Mouse (Mus musculus): ENCODE data around the gene Exoc1. TPM values are rescaled to one million over a fixed set of nuclear protein-coding genes. Genes with fewer than 3 reads are reported as not detected.

Gene Exoc1
- 21.4 and 23.7 TPM in 2 replicates for polyA plus RNA-seq (2015; fragmentation: Nextera tagmentation; extraction: Ambion mirVana)

- H3K4me3 ChIP-seq (ENCODE audit: low read length): peak within 1 kb of the TSS; percentile 71
- under 1% methylated on average over 39 of the region's 39 CpGs for WGBS
- H3K27me3 ChIP-seq (ENCODE audit: control insufficient read depth, insufficient read depth, low read length): no peaks in the 10 kb centered on the region
- peaks cover 4% of the 10 kb centered on the region for H3K36me3 ChIP-seq (ENCODE audit: control insufficient read depth, insufficient read depth)
- H3K9ac ChIP-seq (ENCODE audit: low read length): peak within 1 kb of the TSS; percentile 74
- peak within 1 kb of the TSS; percentile 74 for H3K4me2 ChIP-seq (ENCODE audit: low read depth, low read length)
- H3K4me1 ChIP-seq (ENCODE audit: control insufficient read depth, insufficient read depth, low read length): peaks cover 8% of the 10 kb centered on the region
- no peaks in the 10 kb centered on the region for H3K9me3 ChIP-seq (replicated peaks; ENCODE audit: control insufficient read depth, low read length)
- peak within 1 kb of the TSS; percentile 87 for H3K27ac ChIP-seq (ENCODE audit: low read length)
- ATAC-seq (replicated peaks; ENCODE audit: extremely low read depth, insufficient read depth, low FRiP score): peak; percentile 100
Observed at GRCm38 (mm10) chr5:76529040-76529703, at the start of gene Exoc1. Gene Exoc1, plus strand, starts transcription at chr5:76529311.

DNA sequence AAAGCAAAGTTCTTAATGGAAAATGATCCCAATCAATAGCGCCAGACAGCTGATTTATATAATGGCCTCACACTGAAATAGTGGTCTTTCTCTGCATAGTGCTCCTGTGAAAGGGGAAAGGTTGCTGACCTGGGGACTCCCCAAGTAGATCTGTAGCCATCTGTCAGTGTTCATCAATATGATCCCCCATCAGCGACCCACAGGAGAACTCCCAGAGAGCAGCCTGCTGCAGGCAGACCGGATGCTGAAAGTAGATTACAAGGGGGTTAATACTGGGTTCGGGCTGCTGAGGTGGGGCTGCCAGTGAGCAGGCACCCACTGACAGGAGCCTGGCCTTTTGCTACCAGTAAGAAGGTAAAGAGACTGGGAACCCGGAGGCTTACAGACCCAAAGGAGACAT, 45.3 kb upstream of the Exoc1 start, which contains the start of gene Gm7271:
Gm7271 (plus strand) TSS at position 230 of the 400 bp plus-strand sequence.
- WGBS: 47% methylated on average over 5 of the region's 5 CpGs
- H3K9me3 ChIP-seq (replicated peaks; ENCODE audit: control insufficient read depth, low read length): no peaks in the 10 kb centered on the region
- ATAC-seq (replicated peaks; ENCODE audit: extremely low read depth, insufficient read depth, low FRiP score): no peak
- H3K27ac ChIP-seq (ENCODE audit: low read length): no peak within 1 kb of the TSS
- H3K4me2 ChIP-seq (ENCODE audit: low read depth, low read length): no peak within 1 kb of the TSS
- no peaks in the 10 kb centered on the region for H3K36me3 ChIP-seq (ENCODE audit: control insufficient read depth, insufficient read depth)
- H3K9ac ChIP-seq (ENCODE audit: low read length): no peak within 1 kb of the TSS
- no peak within 1 kb of the TSS for H3K4me3 ChIP-seq (ENCODE audit: low read length)
- H3K27me3 ChIP-seq (ENCODE audit: control insufficient read depth, insufficient read depth, low read length): peaks cover 11% of the 10 kb centered on the region; the same call in 1 of the 2 replicates
- no peaks in the 10 kb centered on the region for H3K4me1 ChIP-seq (ENCODE audit: control insufficient read depth, insufficient read depth, low read length)

GRCm38 (mm10) chr5:76495126-76495525, 34.0 kb upstream of the Exoc1 start:
- Histone ChIP-seq H3K27ac (ENCODE audit: low read length) (no peak overlapping the region), H3K4me1 (ENCODE audit: control insufficient read depth, insufficient read depth, low read length) (no peaks in the 10 kb centered on the region), H3K9me3 (replicated peaks; ENCODE audit: control insufficient read depth, low read length) (no peaks in the 10 kb centered on the region), H3K4me3 (ENCODE audit: low read length) (no peak overlapping the region), H3K36me3 (ENCODE audit: control insufficient read depth, insufficient read depth) (no peaks in the 10 kb centered on the region), H3K4me2 (ENCODE audit: low read depth, low read length) (no peak overlapping the region), H3K9ac (ENCODE audit: low read length) (no peak overlapping the region), H3K27me3 (ENCODE audit: control insufficient read depth, insufficient read depth, low read length) (no peaks in the 10 kb centered on the region)
- 81% methylated on average over 13 of the region's 13 CpGs for WGBS
- no peak for ATAC-seq (replicated peaks; ENCODE audit: extremely low read depth, insufficient read depth, low FRiP score)

DNA sequence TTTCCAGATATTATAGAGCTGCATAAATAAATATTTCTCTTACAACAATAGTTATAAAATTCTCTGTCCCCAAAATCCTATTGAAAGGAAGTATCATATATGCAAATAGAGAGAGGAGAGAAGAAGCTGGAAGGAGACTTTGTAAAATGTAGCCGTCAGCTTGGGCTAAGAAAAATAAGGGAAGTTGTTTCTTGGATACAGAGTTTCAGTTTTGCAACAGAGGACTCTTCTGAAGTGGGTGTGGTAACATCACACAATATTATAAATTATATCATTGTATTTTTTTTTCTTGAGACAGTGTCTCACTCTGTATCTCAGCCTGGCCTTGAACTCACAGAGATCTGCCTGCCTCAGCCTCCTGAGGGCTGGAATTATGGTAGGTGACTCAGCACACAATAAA, 6.7 kb upstream of the Exoc1 start:
- H3K27ac ChIP-seq (ENCODE audit: low read length): no peak overlapping the region
- no peaks in the 10 kb centered on the region for H3K36me3 ChIP-seq (ENCODE audit: control insufficient read depth, insufficient read depth)
- no peaks in the 10 kb centered on the region for H3K27me3 ChIP-seq (ENCODE audit: control insufficient read depth, insufficient read depth, low read length)
- H3K4me1 ChIP-seq (ENCODE audit: control insufficient read depth, insufficient read depth, low read length): no peaks in the 10 kb centered on the region
- WGBS: 89% methylated on average over 1 of the region's 1 CpGs
- H3K4me3 ChIP-seq (ENCODE audit: low read length): no peak overlapping the region
- H3K9ac ChIP-seq (ENCODE audit: low read length): no peak overlapping the region
- no peak for ATAC-seq (replicated peaks; ENCODE audit: extremely low read depth, insufficient read depth, low FRiP score)
- H3K9me3 ChIP-seq (replicated peaks; ENCODE audit: control insufficient read depth, low read length): no peaks in the 10 kb centered on the region
- no peak overlapping the region for H3K4me2 ChIP-seq (ENCODE audit: low read depth, low read length)

- Histone ChIP-seq H3K4me2 (ENCODE audit: low read depth, low read length) (no peak overlapping the region), H3K4me1 (ENCODE audit: control insufficient read depth, insufficient read depth, low read length) (no peaks in the 10 kb centered on the region), H3K27ac (ENCODE audit: low read length) (no peak overlapping the region), H3K36me3 (ENCODE audit: control insufficient read depth, insufficient read depth) (no peaks in the 10 kb centered on the region), H3K4me3 (ENCODE audit: low read length) (no peak overlapping the region), H3K9me3 (replicated peaks; ENCODE audit: control insufficient read depth, low read length) (no peaks in the 10 kb centered on the region), H3K9ac (ENCODE audit: low read length) (no peak overlapping the region), H3K27me3 (ENCODE audit: control insufficient read depth, insufficient read depth, low read length) (no peaks in the 10 kb centered on the region)
- no peak for ATAC-seq (replicated peaks; ENCODE audit: extremely low read depth, insufficient read depth, low FRiP score)
- whole genome bisulfite sequencing: 58% methylated on average over 5 of the region's 5 CpGs
Observed at GRCm38 (mm10) chr5:76524623-76525022, 4.5 kb upstream of the Exoc1 start.

- Histone ChIP-seq H3K27me3 (ENCODE audit: control insufficient read depth, insufficient read depth, low read length) (no peaks in the 10 kb centered on the region), H3K4me2 (ENCODE audit: low read depth, low read length) (no peak overlapping the region), H3K36me3 (ENCODE audit: control insufficient read depth, insufficient read depth) (no peaks in the 10 kb centered on the region), H3K9ac (ENCODE audit: low read length) (no peak overlapping the region), H3K9me3 (replicated peaks; ENCODE audit: control insufficient read depth, low read length) (no peaks in the 10 kb centered on the region), H3K27ac (ENCODE audit: low read length) (no peak overlapping the region), H3K4me1 (ENCODE audit: control insufficient read depth, insufficient read depth, low read length) (peaks cover 4% of the 10 kb centered on the region; the same call in 1 of the 2 replicates), H3K4me3 (ENCODE audit: low read length) (no peak overlapping the region)
- ATAC-seq (replicated peaks; ENCODE audit: extremely low read depth, insufficient read depth, low FRiP score): no peak
- WGBS: 48% methylated on average over 4 of the region's 4 CpGs
Observed at GRCm38 (mm10) chr5:76525066-76525465, 4.0 kb upstream of the Exoc1 start.

DNA sequence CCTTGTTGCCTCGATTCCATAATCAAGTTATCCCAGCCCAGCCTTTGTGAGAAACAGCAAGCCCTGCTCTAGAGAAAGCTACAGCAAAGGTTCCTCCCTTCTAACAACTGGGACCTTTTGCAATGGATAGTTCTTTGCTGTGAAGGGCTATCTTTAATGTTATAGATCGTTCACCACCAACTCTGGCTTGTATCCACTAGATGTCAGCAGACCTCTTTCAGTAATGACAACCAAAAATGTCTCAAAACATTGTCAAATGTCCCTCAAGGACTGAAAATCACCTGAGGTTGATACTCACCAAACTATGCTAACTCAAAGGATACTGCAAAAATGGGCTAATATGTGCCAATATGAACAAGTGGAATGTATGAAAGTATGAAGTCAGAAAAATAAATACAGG, 3.3 kb upstream of the Exoc1 start:
- H3K4me3 ChIP-seq (ENCODE audit: low read length): no peak overlapping the region
- no peaks in the 10 kb centered on the region for H3K27me3 ChIP-seq (ENCODE audit: control insufficient read depth, insufficient read depth, low read length)
- ATAC-seq (replicated peaks; ENCODE audit: extremely low read depth, insufficient read depth, low FRiP score): no peak
- 33% methylated on average over 2 of the region's 2 CpGs for WGBS
- peaks cover 8% of the 10 kb centered on the region for H3K4me1 ChIP-seq (ENCODE audit: control insufficient read depth, insufficient read depth, low read length)
- no peaks in the 10 kb centered on the region for H3K9me3 ChIP-seq (replicated peaks; ENCODE audit: control insufficient read depth, low read length)
- H3K27ac ChIP-seq (ENCODE audit: low read length): no peak overlapping the region
- H3K36me3 ChIP-seq (ENCODE audit: control insufficient read depth, insufficient read depth): no peaks in the 10 kb centered on the region
- H3K4me2 ChIP-seq (ENCODE audit: low read depth, low read length): no peak overlapping the region
- H3K9ac ChIP-seq (ENCODE audit: low read length): no peak overlapping the region

- Histone ChIP-seq H3K4me3 (ENCODE audit: low read length) (peak overlapping the region; percentile 71), H3K4me1 (ENCODE audit: control insufficient read depth, insufficient read depth, low read length) (peaks cover 8% of the 10 kb centered on the region), H3K9ac (ENCODE audit: low read length) (peak overlapping the region; percentile 74), H3K9me3 (replicated peaks; ENCODE audit: control insufficient read depth, low read length) (no peaks in the 10 kb centered on the region), H3K36me3 (ENCODE audit: control insufficient read depth, insufficient read depth) (peaks cover 4% of the 10 kb centered on the region), H3K27ac (ENCODE audit: low read length) (peak overlapping the region; percentile 87), H3K4me2 (ENCODE audit: low read depth, low read length) (peak overlapping the region; percentile 74), H3K27me3 (ENCODE audit: control insufficient read depth, insufficient read depth, low read length) (no peaks in the 10 kb centered on the region)
- 7% methylated on average over 9 of the region's 9 CpGs for WGBS
- ATAC-seq (replicated peaks; ENCODE audit: extremely low read depth, insufficient read depth, low FRiP score): no peak
Observed at GRCm38 (mm10) chr5:76529704-76530066, 574 bp downstream of the Exoc1 start.

GRCm38 (mm10) chr5:76533186-76533585, 4.1 kb downstream of the Exoc1 start:
- no peak overlapping the region for H3K4me2 ChIP-seq (ENCODE audit: low read depth, low read length)
- WGBS: 86% methylated on average over 6 of the region's 6 CpGs
- H3K36me3 ChIP-seq (ENCODE audit: control insufficient read depth, insufficient read depth): peaks cover 17% of the 10 kb centered on the region
- ATAC-seq (replicated peaks; ENCODE audit: extremely low read depth, insufficient read depth, low FRiP score): no peak
- H3K27me3 ChIP-seq (ENCODE audit: control insufficient read depth, insufficient read depth, low read length): no peaks in the 10 kb centered on the region
- no peak overlapping the region for H3K27ac ChIP-seq (ENCODE audit: low read length)
- no peak overlapping the region for H3K9ac ChIP-seq (ENCODE audit: low read length)
- peaks cover 8% of the 10 kb centered on the region for H3K4me1 ChIP-seq (ENCODE audit: control insufficient read depth, insufficient read depth, low read length)
- no peaks in the 10 kb centered on the region for H3K9me3 ChIP-seq (replicated peaks; ENCODE audit: control insufficient read depth, low read length)
- H3K4me3 ChIP-seq (ENCODE audit: low read length): no peak overlapping the region

Data from heart, embryonic 16.5 days (tissue).